Mouse (Mus musculus) midbrain, embryonic 11.5 days (tissue): ENCODE data around the gene Gm45837. TPM values are rescaled to one million over a fixed set of nuclear protein-coding genes. Genes with fewer than 3 reads are reported as not detected.

Experiments used
- ATAC-seq: fragments of 200-750 bp; cut with Nextera tagmentation; 2 replicates; pipeline ENCODE4 v1.8.0; 2017; ENCODE audit warnings: moderate TSS enrichment, moderate library complexity; ENCODE audit not compliant: low FRiP score
- DNase-seq: peaks from one replicate; pipeline ENCODE4 v3.0.0; 2015; ENCODE audit warnings: low spot score; ENCODE audit errors: missing footprints
- H3K27ac ChIP-seq: fragments of 300-500 bp; sonication (generic); 2 replicates; pipeline ENCODE4 v1.5.1; 2014; ENCODE audit warnings: low read depth, low read length
- H3K27me3 ChIP-seq: fragments of 300-500 bp; sonication (generic); 2 replicates; pipeline ENCODE4 v1.6.1; 2014; ENCODE audit warnings: mild to moderate bottlenecking, low read length, moderate library complexity, mixed read lengths; ENCODE audit not compliant: control insufficient read depth, insufficient read depth
- H3K36me3 ChIP-seq: fragments of 300-500 bp; sonication (generic); 2 replicates; pipeline ENCODE4 v1.6.1; 2014; ENCODE audit warnings: mild to moderate bottlenecking, low read length, moderate library complexity, mixed read lengths; ENCODE audit not compliant: control insufficient read depth, insufficient read depth
- H3K4me1 ChIP-seq: fragments of 300-500 bp; sonication (generic); 2 replicates; pipeline ENCODE4 v1.6.1; 2014; ENCODE audit warnings: low read length; ENCODE audit not compliant: control insufficient read depth, insufficient read depth
- H3K4me2 ChIP-seq: fragments of 300-500 bp; sonication (generic); 2 replicates; pipeline ENCODE4 v1.6.1; 2014; ENCODE audit warnings: mild to moderate bottlenecking, moderate library complexity
- H3K4me3 ChIP-seq: fragments of 300-500 bp; sonication (generic); 2 replicates; pipeline ENCODE4 v1.5.1; 2014; ENCODE audit warnings: low read depth, low read length
- H3K9ac ChIP-seq: fragments of 300-500 bp; sonication (generic); 2 replicates; pipeline ENCODE4 v1.6.1; 2014; ENCODE audit warnings: low read length
- H3K9me3 ChIP-seq: fragments of 300-500 bp; sonication (generic); 2 replicates; pipeline ENCODE4 v1.6.1; 2016; ENCODE audit warnings: low read length; ENCODE audit not compliant: control insufficient read depth
- WGBS: fragments of 180-500 bp; shearing (Covaris S2); extraction: QIAGEN DNeasy Blood & Tissue Kit; methylation state at CpG from one replicate; pipeline ENCODE4 v1.1.7; 2014; 5-methylcytosine and 5-hydroxymethylcytosine counted together
- polyA plus RNA-seq: library from polyadenylated mRNA; unstranded; fragments of >200 nt; fragmentation: Nextera tagmentation; extraction: Ambion mirVana; gene quantifications from 2 replicates; pipeline ENCODE4 v1.2.1, GENCODE M21; 2014

Gm45837 gene
- polyA plus RNA-seq, 1 experiment from 2014 or later = not detected

DNA sequence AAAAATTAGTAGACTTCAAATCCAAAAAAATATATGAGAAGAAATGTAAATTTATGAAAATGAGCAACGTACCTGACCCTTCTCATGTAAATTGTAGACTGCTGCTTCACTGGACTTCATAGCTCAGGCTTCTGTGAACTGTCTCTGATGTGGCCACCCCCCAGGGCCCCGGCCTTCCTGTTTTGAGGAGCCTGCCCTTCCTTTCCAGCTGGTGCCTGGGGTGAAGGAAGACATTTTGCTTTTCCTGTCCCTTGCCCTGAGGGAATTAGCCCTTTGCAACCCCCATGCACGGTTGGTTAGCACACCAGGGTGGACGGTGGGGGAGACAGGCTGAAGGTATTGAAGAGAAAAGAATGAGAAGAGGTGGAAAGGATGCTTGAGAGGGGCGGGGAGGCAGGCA is 46.1 kb downstream of the Gm45837 start:
- Histone ChIP-seq H3K4me2 (no peak overlapping the region), H3K36me3 (no peaks in the 10 kb centered on the region), H3K4me3 (no peak overlapping the region), H3K27ac (no peak overlapping the region), H3K4me1 (no peaks in the 10 kb centered on the region), H3K9ac (no peak overlapping the region), H3K27me3 (peaks cover 5% of the 10 kb centered on the region; the same call in 1 of the 2 replicates), H3K9me3 (no peaks in the 10 kb centered on the region)
- ATAC-seq (no peak), DNase-seq (no peak)
- 30% methylated on average over 5 of the region's 5 CpGs for WGBS

DNA sequence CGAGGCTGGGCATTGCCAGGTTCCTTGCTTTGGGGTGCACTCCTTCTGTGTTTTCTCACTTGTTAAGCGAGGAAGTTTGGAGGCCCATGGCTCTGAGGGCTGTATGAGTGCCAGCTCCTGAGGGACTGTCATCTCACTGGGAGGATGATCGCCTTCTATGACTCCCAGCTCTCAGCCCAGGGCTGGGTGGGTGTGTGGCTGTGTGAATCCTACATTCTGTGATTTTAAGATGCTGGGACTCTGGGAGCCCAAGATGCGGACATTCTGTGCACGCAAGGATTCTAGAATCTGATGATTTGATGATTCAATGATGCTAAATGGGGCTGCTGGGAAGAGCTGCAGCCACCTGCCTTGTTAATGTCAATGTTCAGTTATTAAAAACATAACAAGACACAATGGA is 46.6 kb downstream of the Gm45837 start:
- Histone ChIP-seq H3K9me3 (no peaks in the 10 kb centered on the region), H3K27ac (no peak overlapping the region), H3K4me2 (no peak overlapping the region), H3K27me3 (peaks cover under 1% of the 10 kb centered on the region; the same call in 1 of the 2 replicates), H3K4me3 (no peak overlapping the region), H3K36me3 (no peaks in the 10 kb centered on the region), H3K9ac (no peak overlapping the region), H3K4me1 (no peaks in the 10 kb centered on the region)
- ATAC-seq = no peak
- WGBS = 74% methylated on average over 5 of the region's 5 CpGs
- no peak for DNase-seq

DNA sequence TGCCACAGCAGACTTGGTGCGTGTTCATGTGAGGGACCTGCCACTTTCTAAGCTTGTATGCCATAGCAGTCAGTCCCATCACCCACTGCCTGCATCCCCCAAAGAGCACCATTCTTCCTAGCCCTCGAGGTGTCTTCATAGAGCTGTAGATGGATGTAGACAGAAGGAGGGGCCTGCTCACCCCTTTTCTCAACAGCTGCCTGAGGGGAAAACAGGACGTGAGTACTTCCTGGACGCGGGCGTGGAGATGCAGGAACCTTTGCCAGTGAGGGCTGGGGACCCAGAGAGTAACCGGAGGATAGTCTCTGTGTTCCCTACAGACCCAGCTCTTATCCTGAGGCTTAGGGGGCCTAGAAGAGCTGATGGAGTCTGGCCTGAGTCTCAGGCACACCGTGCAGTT is 47.1 kb downstream of the Gm45837 start:
- WGBS = 72% methylated on average over 8 of the region's 8 CpGs
- no peak for ATAC-seq
- Histone ChIP-seq H3K27ac (no peak overlapping the region), H3K9ac (no peak overlapping the region), H3K27me3 (no peaks in the 10 kb centered on the region), H3K4me1 (no peaks in the 10 kb centered on the region), H3K4me2 (no peak overlapping the region), H3K9me3 (no peaks in the 10 kb centered on the region), H3K36me3 (no peaks in the 10 kb centered on the region), H3K4me3 (no peak overlapping the region)
- no peak for DNase-seq

DNA sequence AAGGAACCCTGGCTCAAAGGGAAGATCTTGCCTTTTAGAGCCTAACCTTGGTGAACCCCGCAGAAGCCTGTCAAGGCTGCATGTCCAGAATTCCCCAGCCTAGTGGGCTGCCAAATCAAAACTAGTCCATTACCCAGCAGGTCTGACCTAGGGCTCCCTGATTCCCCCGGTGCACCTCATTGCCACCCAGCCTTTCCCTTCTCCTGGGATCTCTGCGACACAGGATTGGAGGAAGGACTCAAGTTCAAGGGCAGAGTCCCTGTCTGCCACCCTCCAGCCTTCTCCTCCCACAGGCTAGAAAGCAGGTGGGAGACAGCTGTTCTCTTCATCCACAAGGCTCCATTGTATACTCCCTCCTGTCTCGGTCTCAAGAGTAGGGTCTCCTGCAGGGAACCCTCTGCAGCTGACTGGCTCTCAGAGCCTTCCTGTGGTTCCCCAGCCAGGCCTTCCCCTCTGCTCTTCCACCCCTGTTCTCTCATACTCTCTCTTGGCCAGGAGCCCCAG is 47.6 kb downstream of the Gm45837 start:
- DNase-seq (no peak), ATAC-seq (no peak)
- Histone ChIP-seq H3K27ac (no peak overlapping the region), H3K9ac (no peak overlapping the region), H3K9me3 (no peaks in the 10 kb centered on the region), H3K4me3 (no peak overlapping the region), H3K4me2 (no peak overlapping the region), H3K36me3 (no peaks in the 10 kb centered on the region), H3K4me1 (no peaks in the 10 kb centered on the region), H3K27me3 (no peaks in the 10 kb centered on the region)
- 74% methylated on average over 4 of the region's 4 CpGs for WGBS

DNA sequence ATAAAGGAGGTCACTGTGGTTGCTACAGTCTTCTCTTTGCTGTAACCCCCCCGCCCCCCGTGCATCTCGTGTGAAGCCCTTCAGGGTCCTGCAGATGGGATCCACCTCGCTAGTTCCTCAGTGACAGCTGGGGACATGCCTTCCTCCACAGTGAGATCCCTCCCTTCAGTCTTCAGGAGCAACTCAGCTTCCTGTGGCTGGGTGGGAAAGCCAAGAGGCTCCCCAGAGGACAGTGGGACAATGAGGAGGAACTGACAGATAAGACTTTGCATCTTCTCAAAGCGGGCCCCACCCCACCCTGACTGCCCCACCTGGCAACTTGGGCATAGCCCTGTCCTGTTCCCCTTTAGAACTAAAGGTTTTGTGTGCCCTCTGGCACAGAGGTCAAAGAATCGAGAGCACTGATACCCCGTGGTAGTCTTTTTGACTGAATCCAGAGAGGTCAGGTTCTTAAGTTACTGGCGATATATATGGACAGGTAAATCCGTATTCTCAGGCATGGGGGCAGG is 48.7 kb downstream of the Gm45837 start:
- Histone ChIP-seq H3K9ac (no peak overlapping the region), H3K4me3 (no peak overlapping the region), H3K27ac (no peak overlapping the region), H3K9me3 (no peaks in the 10 kb centered on the region), H3K27me3 (no peaks in the 10 kb centered on the region), H3K4me1 (no peaks in the 10 kb centered on the region), H3K4me2 (no peak overlapping the region), H3K36me3 (no peaks in the 10 kb centered on the region)
- DNase-seq (no peak), ATAC-seq (no peak)
- 80% methylated on average over 9 of the region's 9 CpGs for WGBS

DNA sequence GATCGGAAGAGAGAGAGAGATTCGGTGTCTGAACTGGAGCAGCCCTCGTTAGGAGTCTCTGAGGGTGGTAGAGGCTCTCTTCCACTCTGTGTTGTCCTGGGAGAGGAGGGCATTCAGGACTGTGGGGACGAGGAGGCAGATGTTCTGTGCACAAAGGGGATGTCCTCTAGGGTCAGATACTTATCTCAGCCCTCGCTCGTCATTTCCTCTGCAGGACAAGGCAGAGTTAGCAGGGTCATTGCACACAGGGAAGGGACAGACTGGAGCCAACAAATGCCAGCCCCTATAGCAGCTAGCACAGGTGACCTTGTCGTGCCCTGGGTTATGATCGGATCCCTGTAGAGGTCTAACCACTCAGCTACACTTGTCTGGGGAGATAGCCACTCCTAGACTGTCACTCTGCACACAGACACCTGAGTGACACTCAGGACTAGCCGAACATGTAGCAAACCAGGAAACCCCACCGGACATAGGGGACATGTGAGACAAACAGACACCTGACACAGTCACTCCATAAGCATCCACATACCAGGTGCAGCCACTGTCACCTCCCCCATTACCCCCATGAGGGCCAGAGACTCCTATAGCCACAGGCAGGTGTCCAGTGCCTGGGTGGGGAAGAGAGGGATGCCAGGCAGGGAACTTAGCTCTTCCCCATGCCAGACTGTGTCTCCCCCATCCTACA is 49.4 kb downstream of the Gm45837 start:
- no peaks in the 10 kb centered on the region for H3K36me3 ChIP-seq
- WGBS = 59% methylated on average over 10 of the region's 10 CpGs
- H3K9ac ChIP-seq = no peak overlapping the region
- H3K9me3 ChIP-seq = no peaks in the 10 kb centered on the region
- H3K27ac ChIP-seq = no peak overlapping the region
- ATAC-seq (no peak), DNase-seq (no peak)
- H3K4me1 ChIP-seq = no peaks in the 10 kb centered on the region
- no peaks in the 10 kb centered on the region for H3K27me3 ChIP-seq
- no peak overlapping the region for H3K4me3 ChIP-seq
- H3K4me2 ChIP-seq = no peak overlapping the region

DNA sequence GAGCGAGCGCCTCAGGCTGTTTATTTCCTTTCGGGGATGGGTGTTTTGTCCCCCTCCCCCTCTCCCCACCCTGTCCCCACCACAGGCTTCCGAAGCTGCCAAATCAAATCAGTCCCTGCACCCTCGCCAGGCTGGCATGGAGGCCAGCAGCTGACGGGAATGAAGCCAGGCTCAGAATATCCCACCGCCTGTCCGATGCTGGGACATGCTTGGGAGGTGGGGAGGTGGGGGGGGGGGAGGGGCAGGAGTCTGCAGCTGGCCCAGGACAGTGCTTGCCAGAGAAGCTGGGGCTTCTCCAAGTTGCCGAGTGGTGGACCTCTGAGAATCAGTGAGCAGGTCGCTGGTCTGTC is 49.9 kb downstream of the Gm45837 start:
- H3K4me1 ChIP-seq = no peaks in the 10 kb centered on the region
- no peaks in the 10 kb centered on the region for H3K27me3 ChIP-seq
- H3K36me3 ChIP-seq = no peaks in the 10 kb centered on the region
- no peak for DNase-seq
- no peak overlapping the region for H3K27ac ChIP-seq
- no peak overlapping the region for H3K4me2 ChIP-seq
- 58% methylated on average over 10 of the region's 10 CpGs for WGBS
- no peak overlapping the region for H3K9ac ChIP-seq
- no peak overlapping the region for H3K4me3 ChIP-seq
- no peaks in the 10 kb centered on the region for H3K9me3 ChIP-seq
- no peak for ATAC-seq

DNA sequence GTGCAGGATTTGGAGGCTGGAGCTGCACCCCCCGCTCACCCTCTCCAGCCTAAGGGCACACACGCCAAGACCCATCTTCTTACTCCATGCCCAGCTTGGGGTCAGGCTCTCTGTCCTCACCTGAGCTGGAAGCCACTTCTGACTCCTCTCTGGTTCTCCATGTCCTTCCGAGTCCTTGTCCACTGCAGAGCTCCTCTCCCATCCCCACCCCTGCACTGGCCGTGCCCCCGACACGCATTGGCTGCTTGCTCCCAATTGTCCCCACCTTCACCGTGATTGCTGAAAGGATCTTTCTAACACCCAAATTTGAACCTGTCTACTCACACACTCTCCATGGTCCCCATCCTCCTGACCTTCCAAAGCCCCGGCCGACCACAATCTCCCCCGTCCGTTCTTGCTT is 50.9 kb downstream of the Gm45837 start:
- Histone ChIP-seq H3K27ac (no peak overlapping the region), H3K4me1 (no peaks in the 10 kb centered on the region), H3K9ac (no peak overlapping the region), H3K27me3 (no peaks in the 10 kb centered on the region), H3K4me3 (no peak overlapping the region), H3K9me3 (no peaks in the 10 kb centered on the region), H3K4me2 (no peak overlapping the region), H3K36me3 (no peaks in the 10 kb centered on the region)
- 83% methylated on average over 11 of the region's 11 CpGs for WGBS
- DNase-seq (no peak), ATAC-seq (no peak)

DNA sequence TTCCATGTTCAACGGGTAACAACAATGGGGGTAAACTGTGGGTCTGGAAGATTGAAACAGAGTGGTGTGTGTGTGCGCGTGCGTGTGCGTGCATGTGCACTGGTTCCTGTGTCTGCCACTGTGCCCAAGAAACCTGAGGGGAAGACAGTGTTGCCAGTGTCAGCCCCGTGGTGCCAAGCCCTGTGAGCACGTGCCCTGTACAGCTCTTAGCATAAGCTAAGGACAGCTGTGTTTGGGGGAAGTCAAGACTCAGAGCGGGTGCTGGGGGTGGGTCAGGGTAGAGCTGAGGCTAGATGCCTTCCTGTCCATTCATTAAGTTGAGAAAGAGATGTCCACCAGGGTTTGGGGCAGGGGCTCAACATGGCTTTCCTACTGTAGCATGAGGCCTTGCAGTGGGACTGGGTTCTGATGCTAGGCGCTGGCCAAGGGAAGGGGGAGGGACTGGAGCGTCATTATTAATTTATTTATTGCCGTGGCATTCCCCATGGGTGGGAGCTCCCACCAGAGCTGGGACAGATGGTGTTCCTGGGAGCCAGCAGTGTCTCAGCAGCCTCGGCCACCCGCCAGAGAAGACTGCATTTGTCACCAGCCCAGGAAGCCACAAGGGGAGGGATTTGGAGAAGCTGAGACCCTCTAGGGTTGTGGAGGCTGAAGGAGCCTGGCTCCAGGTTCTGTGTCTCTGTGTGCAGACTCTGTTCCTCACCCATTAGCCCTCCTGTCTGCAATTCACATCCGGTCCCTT is 51.8 kb downstream of the Gm45837 start:
- WGBS = 83% methylated on average over 14 of the region's 14 CpGs
- no peak overlapping the region for H3K4me2 ChIP-seq
- ATAC-seq = no peak
- H3K4me1 ChIP-seq = no peaks in the 10 kb centered on the region
- DNase-seq = no peak
- H3K27ac ChIP-seq = no peak overlapping the region
- no peaks in the 10 kb centered on the region for H3K9me3 ChIP-seq
- H3K9ac ChIP-seq = no peak overlapping the region
- no peaks in the 10 kb centered on the region for H3K27me3 ChIP-seq
- H3K4me3 ChIP-seq = no peak overlapping the region
- no peaks in the 10 kb centered on the region for H3K36me3 ChIP-seq
